Mouse (Mus musculus) adrenal gland (tissue): Measurements from ENCODE around the gene Fam219a.

Experiments used
- intact Hi-C: fragments of 180-260 bp; cut with DNase I; formaldehyde crosslinking; loops from one replicate; pipeline ENCODE4 v1.15.1; 2025

Gene Fam219a

GRCm38 (mm10) chr4:41507998-41508397 lies 61.3 kb downstream of the Fam219a start:
- intact Hi-C loops, result loop anchor here (5.0 kb wide), 1 partner anchor 41 kb away; the partner anchor contains the start of gene Nudt2

GRCm38 (mm10) chr4:41507326-41507924 lies 61.9 kb downstream of the Fam219a start:
- intact Hi-C loops, result loop anchor here (5.0 kb wide), 1 partner anchor 40 kb away; the partner anchor contains the start of gene Nudt2

- intact Hi-C loops, result loop anchor here (5.0 kb wide), 1 partner anchor 40 kb away; the partner anchor contains the start of gene Nudt2
These were observed 62.4 kb downstream of the Fam219a start for GRCm38 (mm10) chr4:41506906-41507305.

GRCm38 (mm10) chr4:41506156-41506555 lies 63.2 kb downstream of the Fam219a start:
- intact Hi-C loops, result loop anchor here (5.0 kb wide), 1 partner anchor 39 kb away; the partner anchor contains the start of gene Nudt2

GRCm38 (mm10) chr4:41505131-41505551 lies 64.2 kb downstream of the Fam219a start:
- intact Hi-C loops, result loop anchor here (5.0 kb wide), 1 partner anchor 38 kb away; the partner anchor contains the start of gene Nudt2

- intact Hi-C loops, result no loop called here
These were observed 65.0 kb downstream of the Fam219a start for GRCm38 (mm10) chr4:41504325-41504724.

- intact Hi-C loops, result no loop called here
These were observed 66.3 kb downstream of the Fam219a start, which contains the start of gene AI464131 for GRCm38 (mm10) chr4:41502986-41503412. TSS of gene AI464131 (minus strand) at chr4:41503076.

GRCm38 (mm10) chr4:41502171-41502940 lies 67.0 kb downstream of the Fam219a start:
- intact Hi-C loops, result no loop called here

GRCm38 (mm10) chr4:41500787-41501186 lies 68.6 kb downstream of the Fam219a start:
- intact Hi-C loops, result no loop called here

GRCm38 (mm10) chr4:41499619-41500018 lies 69.7 kb downstream of the Fam219a start:
- intact Hi-C loops, result no loop called here

GRCm38 (mm10) chr4:41498921-41499391 lies 70.4 kb downstream of the Fam219a start:
- intact Hi-C loops, result no loop called here

GRCm38 (mm10) chr4:41497995-41498845 lies 71.1 kb downstream of the Fam219a start:
- intact Hi-C loops, result no loop called here

- intact Hi-C loops, result no loop called here
These were observed 71.8 kb downstream of the Fam219a start for GRCm38 (mm10) chr4:41497579-41497978.

GRCm38 (mm10) chr4:41497046-41497445 lies 72.3 kb downstream of the Fam219a start:
- intact Hi-C loops, result no loop called here

GRCm38 (mm10) chr4:41495850-41496249 lies 73.5 kb downstream of the Fam219a start:
- intact Hi-C loops, result no loop called here

GRCm38 (mm10) chr4:41495076-41495475 lies 74.3 kb downstream of the Fam219a start:
- intact Hi-C loops, result no loop called here

- intact Hi-C loops, result no loop called here
These were observed 75.0 kb downstream of the Fam219a start for GRCm38 (mm10) chr4:41494378-41494777.

- intact Hi-C loops, result no loop called here
These were observed 75.7 kb downstream of the Fam219a start for GRCm38 (mm10) chr4:41493464-41494116.

- intact Hi-C loops, result no loop called here
These were observed 76.4 kb downstream of the Fam219a start for GRCm38 (mm10) chr4:41492951-41493350.

- intact Hi-C loops, result no loop called here
These were observed 87.7 kb downstream of the Fam219a start for GRCm38 (mm10) chr4:41481601-41482017.

- intact Hi-C loops, result no loop called here
These were observed 89.1 kb downstream of the Fam219a start for GRCm38 (mm10) chr4:41480254-41480653.
